Mouse (Mus musculus): ENCODE measurements around the gene Ctnna3.

GRCm38 (mm10) chr10:63396963-63397362 lies 32.9 kb upstream of the Ctnna3 start:
- TF ChIP-seq CTCF (IDR thresholded peaks at IDR 0.05; ENCODE audit: low read depth, low read length) (no peak), GATA2 (IDR thresholded peaks at IDR 0.05; ENCODE audit: borderline replicate concordance, low read depth, low read length) (no peak), POLR2AphosphoS5 (IDR thresholded peaks at IDR 0.05; ENCODE audit: insufficient replicate concordance, low read depth, low read length) (no peak), GATA1 (IDR thresholded peaks at IDR 0.05; ENCODE audit: borderline replicate concordance, low read length) (no peak), TAL1 (conservative IDR thresholded peaks at IDR 0.05; ENCODE audit: low read depth, low read length) (no peak)

Measured in G1E (cell line).